Mouse (Mus musculus) embryonic facial prominence, embryonic 11.5 days (tissue): ENCODE measurements around the gene Mrpl17. TPM values are rescaled to one million over a fixed set of nuclear protein-coding genes. Genes with fewer than 3 reads are reported as not detected.
A peak's percentile ranks its signal among the peaks of the same experiment; 100 is the strongest.

Experiments used
- ATAC-seq: fragments of 200-750 bp; cut with Nextera tagmentation; replicated peaks from 2 replicates; pipeline ENCODE4 v1.8.0; 2017; ENCODE audit warnings: low read depth; ENCODE audit not compliant: insufficient number of reproducible peaks, low FRiP score, low TSS enrichment
- DNase-seq: peaks from one replicate; pipeline ENCODE4 v3.0.0-alpha.2; 2015; ENCODE audit warnings: low spot score
- H3K27ac ChIP-seq: fragments of 300-500 bp; sonication (generic); replicated peaks from 2 replicates; pipeline ENCODE4 v1.5.1; 2014; ENCODE audit warnings: mild to moderate bottlenecking, low read depth, low read length, control low read depth
- H3K27me3 ChIP-seq: fragments of 300-500 bp; sonication (generic); 2 replicates; pipeline ENCODE4 v1.6.1; 2014; ENCODE audit warnings: mild to moderate bottlenecking, low read length, moderate library complexity, mixed read lengths; ENCODE audit not compliant: control insufficient read depth, insufficient read depth
- H3K36me3 ChIP-seq: fragments of 300-500 bp; sonication (generic); replicated peaks from 2 replicates; pipeline ENCODE4 v1.6.1; 2014; ENCODE audit warnings: low read depth, mild to moderate bottlenecking, low read length, moderate library complexity, mixed read lengths; ENCODE audit not compliant: control insufficient read depth, insufficient read depth
- H3K4me1 ChIP-seq: fragments of 300-500 bp; sonication (generic); 2 replicates; pipeline ENCODE4 v1.6.1; 2014; ENCODE audit warnings: low read length, mixed read lengths; ENCODE audit not compliant: control insufficient read depth, insufficient read depth
- H3K4me2 ChIP-seq: fragments of 300-500 bp; sonication (generic); 2 replicates; pipeline ENCODE4 v1.6.1; 2014; ENCODE audit warnings: low read depth, mild to moderate bottlenecking, control low read depth, low read length, moderate library complexity
- H3K4me3 ChIP-seq: fragments of 300-500 bp; sonication (generic); 2 replicates; pipeline ENCODE4 v1.5.1; 2014; ENCODE audit warnings: low read depth, low read length, control low read depth
- H3K9ac ChIP-seq: fragments of 300-500 bp; sonication (generic); replicated peaks from 2 replicates; pipeline ENCODE4 v1.6.1; 2014; ENCODE audit warnings: mild to moderate bottlenecking, control low read depth, low read length
- H3K9me3 ChIP-seq: fragments of 300-500 bp; sonication (generic); replicated peaks from 2 replicates; pipeline ENCODE4 v1.6.1; 2016; ENCODE audit warnings: mild to moderate bottlenecking, low read length, inconsistent platforms, mixed read lengths; ENCODE audit not compliant: control insufficient read depth
- WGBS: fragments of 180-500 bp; shearing (Covaris S2); extraction: QIAGEN DNeasy Blood & Tissue Kit; methylation state at CpG from one replicate; pipeline ENCODE4 v1.1.7; 2014; 5-methylcytosine and 5-hydroxymethylcytosine counted together
- polyA plus RNA-seq: library from polyadenylated mRNA; unstranded; fragments of >200 nt; fragmentation: Nextera tagmentation; extraction: Ambion mirVana; gene quantifications from 2 replicates; pipeline ENCODE4 v1.2.1, GENCODE M21; 2014

Gene Mrpl17
- polyA plus RNA-seq, 1 experiment from 2014 or later = 294 TPM

- 5% methylated on average over 37 of the region's 37 CpGs for WGBS
- Histone ChIP-seq H3K36me3 (peaks cover 10% of the 10 kb centered on the region; the same call in 1 of the 2 replicates), H3K4me3 (peak overlapping the region; percentile 57), H3K4me2 (peak overlapping the region; percentile 67), H3K27ac (peak overlapping the region; percentile 36; the same call in 1 of the 2 replicates), H3K4me1 (peaks cover 3% of the 10 kb centered on the region; the same call in 1 of the 2 replicates), H3K27me3 (no peaks in the 10 kb centered on the region), H3K9ac (peak overlapping the region; percentile 69), H3K9me3 (no peaks in the 10 kb centered on the region)
- ATAC-seq = peak; percentile 73
- DNase-seq = no peak
Observed at GRCm38 (mm10) chr7:105810280-105810876, 521 bp downstream of the Mrpl17 start.

- peak overlapping the region; percentile 67 for H3K4me2 ChIP-seq
- 89% methylated on average over 7 of the region's 7 CpGs for WGBS
- H3K36me3 ChIP-seq = peaks cover 10% of the 10 kb centered on the region; the same call in 1 of the 2 replicates
- peaks cover 3% of the 10 kb centered on the region; the same call in 1 of the 2 replicates for H3K4me1 ChIP-seq
- H3K4me3 ChIP-seq = peak overlapping the region; percentile 57
- H3K9me3 ChIP-seq = no peaks in the 10 kb centered on the region
- peak overlapping the region; percentile 69 for H3K9ac ChIP-seq
- ATAC-seq = no peak
- no peak overlapping the region for H3K27ac ChIP-seq
- no peaks in the 10 kb centered on the region for H3K27me3 ChIP-seq
- no peak for DNase-seq
Observed at GRCm38 (mm10) chr7:105809836-105810235, 1.1 kb downstream of the Mrpl17 start.

- H3K4me1 ChIP-seq = peaks cover 3% of the 10 kb centered on the region; the same call in 1 of the 2 replicates
- DNase-seq = no peak
- no peak for ATAC-seq
- WGBS = 93% methylated on average over 1 of the region's 1 CpGs
- H3K27ac ChIP-seq = no peak overlapping the region
- H3K9ac ChIP-seq = no peak overlapping the region
- H3K9me3 ChIP-seq = no peaks in the 10 kb centered on the region
- H3K4me2 ChIP-seq = no peak overlapping the region
- no peak overlapping the region for H3K4me3 ChIP-seq
- no peaks in the 10 kb centered on the region for H3K27me3 ChIP-seq
- peaks cover 10% of the 10 kb centered on the region; the same call in 1 of the 2 replicates for H3K36me3 ChIP-seq
Observed at GRCm38 (mm10) chr7:105808385-105808784, 2.5 kb downstream of the Mrpl17 start.

GRCm38 (mm10) chr7:105806716-105807115 lies 4.2 kb downstream of the Mrpl17 start:
- ATAC-seq (no peak), DNase-seq (no peak)
- Histone ChIP-seq H3K27me3 (no peaks in the 10 kb centered on the region), H3K9me3 (no peaks in the 10 kb centered on the region), H3K36me3 (peaks cover 10% of the 10 kb centered on the region; the same call in 1 of the 2 replicates), H3K9ac (no peak overlapping the region), H3K27ac (no peak overlapping the region), H3K4me3 (no peak overlapping the region), H3K4me1 (peaks cover 3% of the 10 kb centered on the region; the same call in 1 of the 2 replicates), H3K4me2 (no peak overlapping the region)
- WGBS = 74% methylated on average over 2 of the region's 2 CpGs

- no peaks in the 10 kb centered on the region for H3K9me3 ChIP-seq
- no peaks in the 10 kb centered on the region for H3K27me3 ChIP-seq
- H3K9ac ChIP-seq = no peak overlapping the region
- H3K4me1 ChIP-seq = peaks cover 3% of the 10 kb centered on the region; the same call in 1 of the 2 replicates
- 76% methylated on average over 5 of the region's 5 CpGs for WGBS
- peaks cover 10% of the 10 kb centered on the region; the same call in 1 of the 2 replicates for H3K36me3 ChIP-seq
- ATAC-seq (no peak), DNase-seq (no peak)
- H3K27ac ChIP-seq = no peak overlapping the region
- H3K4me3 ChIP-seq = no peak overlapping the region
- no peak overlapping the region for H3K4me2 ChIP-seq
Observed at GRCm38 (mm10) chr7:105806125-105806524, 4.8 kb downstream of the Mrpl17 start.

GRCm38 (mm10) chr7:105803428-105803827 lies 7.5 kb downstream of the Mrpl17 start:
- H3K9me3 ChIP-seq = no peaks in the 10 kb centered on the region
- H3K4me3 ChIP-seq = no peak overlapping the region
- H3K27me3 ChIP-seq = no peaks in the 10 kb centered on the region
- H3K4me1 ChIP-seq = no peaks in the 10 kb centered on the region
- no peak overlapping the region for H3K27ac ChIP-seq
- no peak for ATAC-seq
- no peaks in the 10 kb centered on the region for H3K36me3 ChIP-seq
- H3K4me2 ChIP-seq = no peak overlapping the region
- H3K9ac ChIP-seq = no peak overlapping the region
- no peak for DNase-seq

GRCm38 (mm10) chr7:105802771-105803170 lies 8.1 kb downstream of the Mrpl17 start:
- H3K27ac ChIP-seq = no peak overlapping the region
- no peaks in the 10 kb centered on the region for H3K9me3 ChIP-seq
- no peaks in the 10 kb centered on the region for H3K4me1 ChIP-seq
- ATAC-seq (no peak), DNase-seq (no peak)
- no peak overlapping the region for H3K4me2 ChIP-seq
- H3K36me3 ChIP-seq = no peaks in the 10 kb centered on the region
- no peak overlapping the region for H3K4me3 ChIP-seq
- H3K27me3 ChIP-seq = no peaks in the 10 kb centered on the region
- H3K9ac ChIP-seq = no peak overlapping the region
- WGBS = 45% methylated on average over 1 of the region's 1 CpGs

GRCm38 (mm10) chr7:105802312-105802711 lies 8.6 kb downstream of the Mrpl17 start:
- DNase-seq (no peak), ATAC-seq (no peak)
- H3K9ac ChIP-seq = no peak overlapping the region
- no peak overlapping the region for H3K27ac ChIP-seq
- H3K9me3 ChIP-seq = no peaks in the 10 kb centered on the region
- no peak overlapping the region for H3K4me3 ChIP-seq
- no peaks in the 10 kb centered on the region for H3K4me1 ChIP-seq
- 56% methylated on average over 2 of the region's 2 CpGs for WGBS
- no peaks in the 10 kb centered on the region for H3K36me3 ChIP-seq
- H3K4me2 ChIP-seq = no peak overlapping the region
- no peaks in the 10 kb centered on the region for H3K27me3 ChIP-seq
